Mouse (Mus musculus): Measurements from ENCODE around the gene Senp1.

Gene Senp1

DNA sequence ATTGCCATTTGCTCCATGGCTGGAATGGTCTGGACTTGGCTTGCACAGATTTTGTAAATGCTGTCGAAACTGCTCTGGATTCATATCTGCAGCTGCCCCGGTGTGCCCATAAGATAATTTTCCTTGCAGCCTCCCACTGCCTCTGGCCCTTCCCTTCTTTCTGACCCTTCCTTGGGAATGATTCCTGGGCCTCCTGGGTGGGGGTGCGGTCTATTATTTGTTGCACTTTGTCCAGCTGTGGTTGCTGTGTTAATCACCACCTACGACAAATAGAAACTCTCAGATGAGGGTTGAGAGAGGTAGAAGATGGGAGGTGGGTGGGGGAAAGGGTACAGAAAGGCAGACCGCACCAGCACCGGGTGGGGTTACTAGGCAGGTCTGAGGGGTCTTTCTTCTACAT, 13.7 kb upstream of the Senp1 start:
- DNase-seq, result no peak

DNA sequence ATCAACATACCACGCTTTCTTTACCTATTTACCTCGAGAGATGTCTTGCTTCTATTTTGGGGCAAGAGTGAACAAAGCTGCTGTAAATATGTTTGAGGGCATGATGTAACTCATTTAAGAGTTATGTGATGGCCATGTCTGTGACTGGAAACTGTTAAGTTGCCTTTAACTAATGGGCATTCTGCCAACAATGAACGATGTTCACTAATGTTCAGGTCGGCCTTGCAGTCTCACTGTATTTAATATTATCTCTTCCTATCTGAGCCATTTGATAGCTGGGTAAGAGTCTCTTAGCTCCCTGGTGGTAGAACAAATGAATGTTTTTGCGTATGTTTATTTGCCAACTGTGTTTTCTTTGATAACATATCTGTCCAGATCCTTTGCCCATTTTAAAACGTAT, 13.0 kb upstream of the Senp1 start:
- DNase-seq, result no peak

DNA sequence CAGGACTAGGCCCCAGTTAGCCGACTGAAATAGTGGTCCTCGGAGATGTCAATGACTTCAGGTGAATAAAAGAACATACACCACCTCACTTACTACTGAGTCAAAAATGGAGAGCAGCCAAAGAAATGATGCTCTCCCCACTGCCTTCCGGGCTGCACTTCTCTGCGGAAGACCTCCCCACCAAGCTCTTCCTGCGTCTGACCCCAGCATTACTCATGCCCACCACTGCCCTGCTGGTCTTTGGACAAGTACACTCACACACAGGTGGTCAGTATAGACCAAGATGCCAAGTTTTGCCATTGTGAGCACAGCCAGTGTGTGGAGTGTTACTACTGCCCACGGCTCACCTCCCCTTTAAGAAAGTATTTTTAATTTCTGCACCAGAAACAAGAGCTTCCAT, 8.9 kb upstream of the Senp1 start:
- DNase-seq, result no peak

DNA sequence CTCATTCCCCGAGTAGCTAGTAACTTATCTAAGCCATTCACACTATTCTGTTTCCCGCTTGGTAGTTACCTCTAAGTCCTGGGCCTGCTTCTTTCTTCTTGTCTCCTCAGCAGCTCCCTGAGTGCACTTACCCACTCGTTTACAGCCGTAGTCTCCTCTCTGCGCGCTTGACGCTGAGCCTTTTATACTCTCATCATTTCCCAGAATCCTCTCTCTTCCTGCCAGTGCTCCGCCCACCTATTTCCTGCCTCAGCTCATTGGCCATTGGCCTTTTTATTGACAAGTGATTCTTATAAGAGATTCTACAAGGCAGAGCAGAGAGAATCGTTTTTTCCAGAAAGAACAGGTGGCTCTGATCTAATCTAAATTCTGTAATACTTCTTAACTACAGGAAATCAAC, 5.0 kb upstream of the Senp1 start:
- DNase-seq, result no peak

DNA sequence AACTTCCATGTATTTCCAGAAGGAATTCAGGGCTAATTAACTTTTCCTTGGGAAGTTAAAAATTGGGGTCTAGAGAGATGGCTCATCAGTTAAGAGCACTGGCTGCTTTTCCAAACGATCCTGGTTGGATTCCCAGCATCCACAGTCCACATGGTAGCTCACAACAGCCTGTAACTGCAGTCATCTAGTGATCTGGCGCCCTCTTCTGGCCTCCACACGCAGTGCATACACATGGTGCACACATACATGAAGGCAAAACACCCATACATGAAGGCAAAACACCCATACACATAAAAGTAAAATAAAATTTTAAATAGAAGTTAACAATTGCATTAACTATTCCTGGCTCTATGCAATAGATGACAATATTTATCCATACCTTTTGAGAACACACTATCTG, 3.4 kb upstream of the Senp1 start:
- DNase-seq, result no peak

DNA sequence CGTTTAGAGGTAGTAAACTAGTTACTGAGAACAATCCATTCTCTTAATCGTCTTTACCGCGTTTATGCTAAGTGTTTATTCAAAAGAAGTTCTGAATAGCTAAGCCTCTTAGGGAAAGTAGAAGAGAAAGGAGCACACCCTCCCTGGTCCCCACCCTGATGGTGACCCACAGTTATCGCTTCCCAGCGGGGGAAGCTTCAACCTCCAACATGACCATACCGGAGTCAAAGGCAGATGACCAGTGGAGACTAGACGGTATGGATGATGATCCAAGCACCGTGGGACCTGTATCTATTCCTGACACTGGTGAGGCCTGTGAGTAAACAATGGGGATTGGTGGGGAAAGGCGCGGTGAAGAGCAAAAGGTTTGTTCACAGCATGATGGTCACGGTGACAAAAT, 1.4 kb upstream of the Senp1 start:
- DNase-seq, result no peak

DNA sequence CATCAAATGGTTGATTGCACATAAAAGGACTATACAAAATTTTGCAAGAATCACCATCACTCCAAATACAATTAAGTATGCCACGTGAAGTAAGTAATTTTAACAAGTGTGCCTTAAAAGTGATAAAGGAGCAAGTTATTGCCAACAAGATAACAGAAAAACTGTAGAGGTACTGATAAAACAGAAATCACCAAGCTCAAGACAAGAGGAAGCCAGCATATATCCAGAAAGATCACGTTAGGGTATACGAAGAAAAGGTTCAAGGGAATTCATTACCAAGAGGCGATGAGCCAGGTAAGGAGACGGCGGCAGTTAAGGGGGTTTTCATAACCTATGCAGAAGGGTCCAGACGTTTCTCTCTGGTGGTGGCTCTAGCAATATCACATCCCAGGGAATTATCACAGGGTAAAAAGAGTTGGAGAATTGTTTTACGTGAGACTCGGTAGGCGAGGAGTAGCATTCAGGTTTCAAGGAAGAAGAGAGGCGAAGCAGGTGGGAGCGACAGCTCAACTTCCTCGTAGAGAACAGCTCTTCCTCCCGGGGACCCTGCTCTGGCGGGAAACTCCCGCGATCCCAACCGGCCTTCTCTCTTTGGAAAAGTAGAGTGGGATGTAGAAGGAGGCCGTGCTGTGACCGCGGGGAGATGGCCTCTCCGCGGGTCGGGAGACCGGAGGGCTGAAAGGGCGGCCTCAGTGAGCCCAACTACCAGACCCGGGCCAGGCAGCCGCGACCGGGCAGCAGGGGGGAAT, 998 bp downstream of the Senp1 start, which contains the start of gene Pfkm:
Gene Pfkm, plus strand, starts transcription at position 218 of the 749 bp plus-strand sequence.
- no peak for DNase-seq

DNA sequence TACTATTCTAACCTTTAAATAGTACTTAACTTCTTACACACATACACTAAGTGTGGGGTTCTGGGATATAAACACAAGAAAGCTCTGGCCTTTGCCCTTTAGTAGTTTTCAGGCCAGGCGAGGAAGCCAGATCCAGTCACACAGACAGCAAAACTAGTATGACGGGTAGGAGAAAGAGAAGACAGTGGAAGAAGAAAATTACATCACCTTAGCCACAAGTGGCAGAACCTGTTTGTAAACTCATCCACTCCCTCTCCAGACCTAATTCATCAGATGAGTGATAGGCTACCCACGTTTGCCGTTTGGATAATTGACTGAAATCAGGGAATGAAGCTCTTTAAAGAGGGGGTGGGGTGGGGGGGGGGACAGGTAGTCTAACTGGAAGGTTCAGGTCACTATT, 1.7 kb downstream of the Senp1 start:
- no peak for DNase-seq

DNA sequence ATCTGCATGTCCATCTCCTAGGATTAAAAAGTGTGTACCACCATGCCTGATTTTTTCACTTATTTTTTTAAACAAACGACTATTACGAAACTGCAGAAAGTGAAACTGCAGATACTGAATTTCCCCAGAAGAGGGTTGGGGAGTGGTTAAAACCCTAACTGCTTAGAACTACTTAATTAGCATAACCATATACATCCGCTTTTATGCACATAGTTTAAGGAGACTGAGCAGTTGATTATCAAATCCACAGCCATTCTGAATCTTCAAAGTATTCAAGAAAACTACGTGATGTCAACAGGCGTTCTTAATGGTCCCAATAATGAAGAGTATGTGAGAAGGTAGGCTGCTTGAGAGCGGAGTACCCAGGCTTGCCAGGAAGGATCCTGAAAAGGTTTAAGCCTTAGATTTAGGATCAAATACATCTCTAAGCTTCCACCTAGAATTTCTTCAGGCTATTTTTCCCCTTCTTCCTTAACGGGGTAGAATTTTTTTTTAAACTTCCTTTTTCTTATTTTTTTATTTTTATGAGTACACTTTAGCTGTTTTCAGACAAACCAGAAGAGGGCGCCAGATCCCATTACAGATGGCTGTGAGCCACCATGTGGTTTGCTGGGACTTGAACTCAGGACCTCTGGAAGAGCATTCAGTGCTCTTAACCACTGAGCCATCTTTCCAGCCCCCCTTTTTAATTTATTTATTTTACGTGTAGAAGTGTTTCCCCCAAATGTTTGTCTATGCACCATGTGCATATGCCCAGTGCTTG, 3.9 kb downstream of the Senp1 start:
- no peak for DNase-seq

DNA sequence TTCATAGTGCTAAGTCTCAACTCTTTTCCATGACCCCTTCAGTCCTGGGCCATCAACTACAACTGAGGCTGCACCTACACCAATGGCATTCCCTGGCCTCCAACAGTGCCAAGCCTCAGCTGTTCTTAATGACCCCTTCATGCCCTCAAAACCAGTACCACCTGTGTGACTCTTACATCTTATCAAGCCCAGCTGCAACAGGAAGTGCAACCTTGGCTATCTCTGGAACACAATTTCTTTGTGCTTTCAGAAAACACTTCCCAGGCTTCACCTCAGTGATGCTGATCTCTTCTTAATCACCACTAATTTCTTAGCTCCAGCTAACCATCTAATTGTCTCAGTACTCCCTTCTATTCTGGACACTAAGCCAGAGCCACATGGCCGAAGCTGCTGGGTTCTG, 4.7 kb downstream of the Senp1 start:
- DNase-seq, result no peak

DNA sequence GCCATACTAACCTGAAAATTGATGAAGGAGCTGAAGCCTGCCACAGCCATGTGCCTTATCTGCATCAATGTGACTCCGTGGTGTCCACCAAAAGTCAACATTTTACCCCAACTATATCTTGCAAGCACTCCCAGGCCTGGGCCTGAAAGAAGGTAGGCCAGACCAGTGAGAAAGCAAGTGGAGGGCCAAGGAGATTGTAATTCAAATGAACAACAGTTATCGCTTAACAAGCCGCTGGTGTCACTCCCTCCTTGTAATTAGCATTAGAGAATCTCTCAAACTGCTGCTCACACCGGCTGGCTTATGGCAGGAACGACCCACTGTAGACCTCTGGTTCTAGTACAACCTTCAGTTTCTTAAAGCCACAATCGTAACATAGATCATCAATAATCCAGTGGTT, 16.6 kb downstream of the Senp1 start:
- no peak for DNase-seq

DNA sequence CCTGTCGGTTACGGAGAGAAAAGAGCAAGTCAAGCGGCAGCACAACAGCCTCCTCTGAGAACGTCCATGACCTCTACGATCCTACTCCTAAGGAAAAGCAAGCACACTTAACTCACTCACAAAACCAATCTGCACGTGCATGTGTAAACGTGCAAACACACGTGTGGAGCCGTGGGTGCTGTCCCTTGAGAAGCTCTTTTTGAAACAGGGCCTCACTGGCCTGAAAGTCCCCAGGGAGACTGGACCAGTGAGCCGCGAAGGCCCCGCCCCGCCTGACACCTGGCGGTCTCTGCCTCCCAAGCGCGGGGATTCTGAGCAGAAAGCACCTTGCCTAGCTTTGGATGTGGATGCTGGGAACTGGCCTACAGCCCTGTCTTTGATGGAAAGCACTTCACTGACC, 18.5 kb downstream of the Senp1 start:
- DNase-seq, result no peak

DNA sequence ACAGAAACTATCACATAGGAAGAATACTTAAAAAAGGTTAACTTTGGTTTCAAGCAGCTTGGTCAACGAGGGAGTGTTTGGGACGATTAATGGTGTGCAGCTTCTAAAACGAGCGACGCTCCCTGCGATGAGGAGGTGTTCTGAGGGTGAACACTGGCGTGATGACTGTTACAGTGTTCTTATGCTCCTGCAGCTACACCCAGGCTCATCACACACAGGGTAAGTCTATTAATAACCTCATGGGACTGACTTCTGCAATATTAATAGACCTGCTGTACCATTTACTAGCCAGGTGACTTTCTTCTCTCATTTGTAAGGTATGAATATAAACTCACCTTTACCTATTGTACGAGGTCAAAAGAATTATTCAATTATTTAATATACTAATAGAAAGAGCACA, 19.0 kb downstream of the Senp1 start:
- DNase-seq, result no peak

DNA sequence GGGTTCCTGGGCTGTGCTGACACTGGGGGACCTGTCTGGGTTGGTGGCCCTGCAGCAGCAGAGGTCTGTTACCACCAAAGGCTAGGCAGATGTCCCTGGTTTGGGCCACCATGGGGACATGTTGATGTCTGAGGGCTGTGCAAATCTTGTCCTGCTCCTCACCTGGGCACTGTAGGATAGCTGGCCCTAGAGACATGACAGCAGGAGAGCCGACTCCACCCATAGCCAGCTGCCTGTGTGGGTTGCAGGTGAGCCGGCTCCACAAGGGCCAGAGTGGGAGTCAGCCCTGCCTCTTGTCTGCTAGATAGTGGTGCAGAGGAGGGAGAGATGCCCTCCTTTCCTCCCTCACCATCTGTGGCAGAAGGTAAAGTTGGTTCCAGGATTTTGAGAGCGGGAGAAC, 23.2 kb downstream of the Senp1 start:
- no peak for DNase-seq

DNA sequence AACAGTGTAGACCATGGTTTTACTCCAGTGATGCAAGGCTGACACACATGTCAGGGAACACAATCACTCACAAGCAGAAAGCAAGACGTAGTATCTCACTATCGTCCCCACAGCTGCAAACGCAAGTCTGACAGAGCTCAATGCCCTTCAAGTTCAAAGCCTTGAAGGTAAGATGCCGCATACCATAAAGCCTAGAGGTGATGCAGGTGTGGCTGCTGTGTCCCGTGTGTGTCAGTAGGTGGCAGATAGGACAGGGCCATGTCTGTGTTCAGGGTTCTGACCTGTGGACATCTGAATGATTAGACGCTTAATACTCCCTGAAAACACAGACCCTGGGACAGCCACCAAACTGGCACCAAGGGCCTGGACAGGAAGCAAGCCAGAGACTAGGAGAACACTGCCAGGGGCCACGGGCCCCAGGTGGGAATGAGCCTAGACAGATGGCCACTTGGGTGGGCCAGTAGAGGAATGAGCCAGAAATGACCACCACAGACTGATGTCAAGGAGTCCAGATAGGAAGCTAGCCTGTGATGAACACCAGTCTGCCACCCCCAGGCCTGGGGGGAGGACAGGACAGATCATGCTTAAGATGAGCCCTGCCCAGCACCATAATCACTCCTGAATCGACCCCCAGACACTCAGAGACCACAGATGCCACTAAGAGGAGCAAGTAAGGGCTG, 23.8 kb downstream of the Senp1 start:
- no peak for DNase-seq

DNA sequence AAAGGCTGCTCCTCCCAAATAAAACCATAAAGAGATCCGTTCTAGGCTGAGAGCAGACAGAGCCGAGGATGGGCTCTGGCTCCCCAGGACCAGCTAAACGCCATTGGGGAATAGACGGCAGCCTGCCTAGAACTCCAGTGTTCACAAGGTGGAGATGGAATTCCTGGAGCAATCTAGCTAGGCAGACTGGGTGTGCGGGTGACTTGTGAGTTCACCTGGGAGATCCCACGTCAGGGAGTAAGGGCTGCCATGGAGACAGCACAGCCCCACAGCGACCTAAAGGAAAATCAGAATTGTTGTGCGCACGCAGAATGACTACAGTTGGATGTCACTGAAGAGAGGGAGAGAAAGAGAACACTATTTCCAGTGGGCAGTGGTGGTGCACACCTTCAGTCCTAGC, 25.0 kb downstream of the Senp1 start:
- DNase-seq, result no peak

DNA sequence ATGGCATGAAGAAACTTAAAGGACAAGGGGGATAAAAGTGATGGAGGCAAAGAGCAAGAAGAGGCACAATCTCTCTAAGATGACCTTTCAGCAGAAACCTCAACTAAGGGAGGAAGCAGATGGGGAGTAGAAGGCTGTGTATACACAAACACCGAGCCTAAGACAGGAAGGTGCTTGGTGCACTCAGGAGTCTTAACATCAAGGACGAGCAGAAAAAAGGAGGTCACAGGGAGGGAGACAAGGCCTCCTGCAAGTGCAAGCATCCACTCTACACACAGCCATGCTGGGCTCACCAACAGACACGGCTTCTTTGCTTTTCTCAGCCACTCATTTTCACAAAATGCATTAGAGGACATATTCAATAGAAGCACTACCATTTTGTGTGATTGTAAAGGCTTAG, 26.1 kb downstream of the Senp1 start:
- no peak for DNase-seq

DNA sequence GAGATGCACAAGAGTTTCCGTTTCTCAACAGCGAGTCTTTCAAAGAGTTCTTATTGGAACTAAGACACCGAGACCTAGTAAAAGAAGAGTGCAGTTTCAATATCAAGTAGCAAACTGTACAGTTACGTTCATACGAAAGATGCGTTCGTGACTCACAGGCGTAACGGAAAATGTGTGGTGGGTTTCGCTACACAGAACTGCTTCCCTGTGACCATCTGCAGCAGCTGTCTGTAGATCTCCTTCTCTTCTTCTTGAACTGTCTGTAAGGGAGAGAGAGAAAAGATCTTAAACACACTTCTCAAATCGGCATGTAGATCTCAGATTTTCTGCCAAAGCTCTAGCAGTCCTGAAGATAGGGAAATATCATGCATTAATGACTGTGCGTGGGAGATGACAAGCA, 26.9 kb downstream of the Senp1 start:
- no peak for DNase-seq

DNA sequence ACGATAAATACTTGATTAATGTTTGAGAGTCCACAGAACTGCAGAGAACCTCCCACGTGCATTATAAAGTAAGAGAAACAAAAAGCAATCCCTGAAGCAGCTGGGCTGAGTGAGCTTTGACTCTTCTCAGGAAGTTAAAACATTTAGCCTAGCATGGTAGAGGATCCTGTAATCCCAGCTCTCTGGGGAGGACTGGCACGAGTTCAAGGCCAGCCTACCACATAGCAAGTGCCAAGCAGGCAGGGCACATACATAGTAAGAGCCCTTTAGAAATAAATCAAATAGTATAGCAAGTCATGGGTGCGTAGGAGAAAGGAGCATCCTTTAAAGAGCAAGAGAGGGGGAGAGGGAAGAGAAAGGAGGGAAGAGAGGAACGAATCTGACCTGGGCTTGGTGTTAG, 27.7 kb downstream of the Senp1 start:
- no peak for DNase-seq

DNA sequence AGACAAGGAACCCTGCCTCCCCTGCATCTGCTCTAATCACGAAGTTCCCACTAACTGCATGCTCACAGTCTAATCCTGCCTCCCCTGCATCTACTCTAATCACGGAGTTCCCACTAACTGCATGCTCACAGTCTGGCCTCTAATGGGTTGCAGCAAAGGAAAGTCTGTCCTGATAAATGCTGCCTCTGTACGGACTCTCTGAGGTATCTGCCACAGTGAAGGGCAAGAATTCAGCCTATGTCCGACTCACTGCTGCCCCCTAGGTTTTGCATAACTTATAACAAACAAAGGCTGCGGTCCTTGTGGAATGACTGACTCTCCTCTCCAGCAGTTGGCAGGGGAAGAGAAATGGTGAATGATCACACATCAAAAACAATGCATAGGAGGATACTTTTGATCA, 38.3 kb downstream of the Senp1 start:
- no peak for DNase-seq

DNA sequence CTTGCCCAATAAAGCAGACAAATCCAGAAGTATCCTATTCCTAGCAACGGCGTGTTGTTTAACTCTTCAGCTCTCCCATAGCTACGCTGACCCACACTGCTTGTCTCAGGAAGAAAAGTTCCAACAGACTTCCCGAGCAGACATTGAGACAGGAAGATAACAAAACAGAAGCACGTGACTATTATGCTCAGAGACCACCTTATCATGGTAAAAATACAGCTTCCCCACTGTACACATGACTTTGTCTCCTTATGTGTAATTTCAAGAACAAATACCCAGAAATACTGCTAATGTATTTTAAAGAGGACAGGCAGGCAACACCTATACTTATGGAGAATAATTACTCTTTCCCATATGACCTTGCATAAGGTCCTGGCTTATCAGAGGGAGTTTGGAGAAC, 41.9 kb downstream of the Senp1 start:
- DNase-seq, result no peak

DNA sequence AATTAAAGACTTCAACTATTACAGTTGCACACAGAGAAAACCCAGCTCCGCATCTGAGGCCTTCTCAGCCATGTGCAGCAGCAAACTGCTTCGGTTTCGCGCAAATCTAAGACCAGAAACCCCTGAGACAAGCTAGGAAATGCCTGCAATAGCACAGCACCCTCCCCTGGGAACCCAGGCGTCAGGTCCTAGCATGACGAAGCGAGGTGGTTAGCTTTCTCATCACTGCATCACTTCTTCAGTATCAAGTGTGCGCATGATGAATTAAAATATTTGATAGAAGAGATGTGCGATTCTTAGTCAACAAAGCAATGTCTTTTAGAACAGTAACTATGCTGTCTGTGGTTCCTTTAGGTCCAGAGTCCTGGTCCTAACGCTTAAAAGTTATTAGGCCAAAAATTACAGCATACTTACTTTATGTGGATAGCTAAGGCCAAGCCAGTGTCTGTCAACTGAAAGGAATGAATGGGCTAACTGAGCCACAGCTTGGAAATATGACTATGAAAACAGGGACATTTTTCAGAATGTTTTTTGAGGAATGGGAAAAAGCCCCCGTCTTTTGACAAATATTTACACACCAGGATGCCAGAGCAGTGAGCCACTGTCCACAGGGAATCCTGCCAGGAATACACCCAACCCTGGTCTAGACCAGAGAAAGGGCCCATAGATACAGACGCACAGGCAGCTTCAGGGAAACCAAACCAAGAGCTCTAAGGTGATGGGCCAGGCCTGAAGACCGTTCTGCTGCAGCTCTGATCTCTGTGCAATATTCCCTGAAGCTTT, 44.4 kb downstream of the Senp1 start:
- DNase-seq, result no peak

DNA sequence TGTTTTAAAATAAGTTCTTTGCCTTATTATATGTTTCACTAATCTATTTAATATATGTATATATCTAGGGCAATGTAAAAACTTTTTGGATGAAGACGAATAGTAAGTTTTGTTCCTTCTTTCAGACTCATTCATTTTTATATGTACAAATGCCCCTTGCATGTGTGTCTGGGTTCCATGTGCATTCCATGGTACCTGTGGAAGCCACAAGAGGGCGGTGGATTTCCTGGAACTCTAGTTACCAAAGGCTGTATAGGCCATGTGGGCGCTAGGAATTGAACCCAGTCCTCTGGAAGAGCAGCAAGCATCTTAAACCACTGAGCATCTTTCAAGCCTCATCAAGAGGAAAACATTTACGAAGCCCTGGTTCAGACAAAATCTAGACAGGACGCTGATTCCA, 49.2 kb downstream of the Senp1 start:
- no peak for DNase-seq

Measured in cerebellum, adult 11-12 months (tissue).